Mouse (Mus musculus) cerebellum, postnatal 36 days (tissue): ENCODE measurements at regions not wholly inside any gene's neighbourhood (a gene's known extent, or its start where the extent isn't known, plus 50 kb on each side); places are given as distances from the start of the nearest gene placed in this dataset.

Source experiments
- DNase-seq, 2 experiments: peaks; one replicate each; pipeline ENCODE4 v3.0.0; 2021 to 2022; ENCODE audit warnings: mixed read lengths in 2 of 2

- DNase-seq, result no peak
Observed at GRCm38 (mm10) chr4:62890588-62891580, 74.5 kb upstream of the Zfp618 start.

- no peak for DNase-seq
Observed at GRCm38 (mm10) chr4:62912891-62913290, 52.5 kb upstream of the Zfp618 start.
